Mouse (Mus musculus) forebrain, embryonic 14.5 days (tissue): Measurements from ENCODE around the gene Dll4. TPM values are rescaled to one million over a fixed set of nuclear protein-coding genes. Genes with fewer than 3 reads are reported as not detected.
A peak's percentile ranks its signal among the peaks of the same experiment; 100 is the strongest.

Source experiments
- ATAC-seq: fragments of 200-750 bp; cut with Nextera tagmentation; 2 replicates; pipeline ENCODE4 v1.8.0; 2017; ENCODE audit warnings: mild to moderate bottlenecking, moderate library complexity
- DNase-seq: peaks from one replicate; pipeline ENCODE4 v3.0.0-alpha.2; 2015; ENCODE audit warnings: low spot score
- H3K27ac ChIP-seq: fragments of 300-500 bp; sonication (generic); 2 replicates; pipeline ENCODE4 v1.5.1; 2014; ENCODE audit warnings: low read depth, mild to moderate bottlenecking, control low read depth, low read length, moderate library complexity
- H3K27me3 ChIP-seq: fragments of 300-500 bp; sonication (generic); replicated peaks from 2 replicates; pipeline ENCODE4 v1.6.1; 2014; ENCODE audit warnings: low read length, control low read depth, mixed read lengths; ENCODE audit not compliant: control insufficient read depth, insufficient read depth
- H3K36me3 ChIP-seq: fragments of 300-500 bp; sonication (generic); 2 replicates; pipeline ENCODE4 v1.6.1; 2014; ENCODE audit warnings: low read length, control low read depth; ENCODE audit not compliant: control insufficient read depth, insufficient read depth
- H3K4me1 ChIP-seq: fragments of 300-500 bp; sonication (generic); 2 replicates; pipeline ENCODE4 v1.6.1; 2014; ENCODE audit warnings: antibody characterized with exemption, low read length, control low read depth; ENCODE audit not compliant: control insufficient read depth, insufficient read depth
- H3K4me2 ChIP-seq: fragments of 300-500 bp; sonication (generic); 2 replicates; pipeline ENCODE4 v1.6.1; 2014; ENCODE audit warnings: mild to moderate bottlenecking, control low read depth, low read length
- H3K4me3 ChIP-seq: fragments of 300-500 bp; sonication (generic); 2 replicates; pipeline ENCODE4 v1.5.1; 2014; ENCODE audit warnings: low read depth, low read length, control low read depth
- H3K9ac ChIP-seq: fragments of 300-500 bp; sonication (generic); 2 replicates; pipeline ENCODE4 v1.6.1; 2014; ENCODE audit warnings: mild to moderate bottlenecking, low read length, control low read depth, moderate library complexity
- H3K9me3 ChIP-seq: fragments of 300-500 bp; sonication (generic); replicated peaks from 2 replicates; pipeline ENCODE4 v1.6.1; 2016; ENCODE audit warnings: low read length, control low read depth, mixed read lengths; ENCODE audit not compliant: control insufficient read depth
- WGBS: fragments of 180-500 bp; shearing (Covaris S2); extraction: QIAGEN DNeasy Blood & Tissue Kit; methylation state at CpG from one replicate; pipeline ENCODE4 v1.1.7; 2014; 5-methylcytosine and 5-hydroxymethylcytosine counted together
- polyA plus RNA-seq: library from polyadenylated mRNA; unstranded; fragments of >200 nt; fragmentation: Nextera tagmentation; extraction: Ambion mirVana; gene quantifications from 2 replicates; pipeline ENCODE4 v1.2.1, GENCODE M21; 2014

Dll4 gene
- polyA plus RNA-seq, 1 experiment from 2014 or later, result 2.9 TPM

DNA sequence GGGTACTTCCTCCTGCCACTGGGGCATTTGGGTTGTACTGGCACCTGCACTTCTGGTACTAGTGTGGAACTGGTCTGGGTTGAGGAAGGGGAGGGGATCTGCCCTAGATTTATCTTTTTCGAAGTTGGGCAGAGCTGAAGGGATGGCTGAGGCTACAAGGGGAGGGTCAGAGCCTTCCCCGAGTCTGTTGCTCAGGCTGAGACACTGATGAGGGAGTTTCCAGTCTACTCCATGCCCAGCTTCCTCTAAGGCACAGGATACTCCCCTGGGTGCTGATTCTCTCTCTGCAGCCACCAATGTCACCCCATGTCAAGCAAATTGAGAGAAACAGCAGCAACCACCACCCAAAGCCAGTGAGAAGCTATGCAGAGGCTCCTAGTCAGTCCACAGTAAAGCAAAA is 10.4 kb downstream of the Dll4 start:
- ATAC-seq (no peak), DNase-seq (no peak)
- Histone ChIP-seq H3K4me1 (peaks cover 3% of the 10 kb centered on the region; the same call in 1 of the 2 replicates), H3K4me3 (no peak overlapping the region), H3K9me3 (no peaks in the 10 kb centered on the region), H3K36me3 (no peaks in the 10 kb centered on the region), H3K27ac (no peak overlapping the region), H3K9ac (no peak overlapping the region), H3K27me3 (peaks cover 12% of the 10 kb centered on the region), H3K4me2 (no peak overlapping the region)
- 76% methylated on average over 2 of the region's 2 CpGs for WGBS

DNA sequence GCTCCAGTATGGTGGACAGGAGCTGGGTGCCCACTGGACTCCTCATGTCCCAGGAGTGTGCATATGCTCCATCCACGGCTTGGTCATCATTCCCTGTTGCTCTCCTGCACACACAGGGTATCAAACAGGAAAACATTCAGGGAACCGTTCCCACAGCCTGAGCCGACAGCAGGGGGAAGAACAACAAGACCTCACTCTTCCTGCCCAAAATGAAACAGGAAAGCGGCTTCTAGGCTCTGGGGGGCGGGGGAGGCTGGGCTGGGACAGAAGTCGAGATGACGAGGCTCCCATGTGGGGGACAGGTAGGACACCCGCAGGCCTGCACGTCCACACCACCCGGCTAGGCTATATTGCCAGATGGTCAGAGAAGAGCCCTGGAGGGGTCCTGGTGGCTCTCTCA is 10.9 kb downstream of the Dll4 start:
- no peaks in the 10 kb centered on the region for H3K36me3 ChIP-seq
- H3K27ac ChIP-seq, result no peak overlapping the region
- peaks cover 3% of the 10 kb centered on the region; the same call in 1 of the 2 replicates for H3K4me1 ChIP-seq
- H3K9ac ChIP-seq, result no peak overlapping the region
- no peak for DNase-seq
- no peak for ATAC-seq
- no peak overlapping the region for H3K4me2 ChIP-seq
- no peaks in the 10 kb centered on the region for H3K9me3 ChIP-seq
- peaks cover 11% of the 10 kb centered on the region for H3K27me3 ChIP-seq
- 82% methylated on average over 10 of the region's 10 CpGs for WGBS
- no peak overlapping the region for H3K4me3 ChIP-seq

DNA sequence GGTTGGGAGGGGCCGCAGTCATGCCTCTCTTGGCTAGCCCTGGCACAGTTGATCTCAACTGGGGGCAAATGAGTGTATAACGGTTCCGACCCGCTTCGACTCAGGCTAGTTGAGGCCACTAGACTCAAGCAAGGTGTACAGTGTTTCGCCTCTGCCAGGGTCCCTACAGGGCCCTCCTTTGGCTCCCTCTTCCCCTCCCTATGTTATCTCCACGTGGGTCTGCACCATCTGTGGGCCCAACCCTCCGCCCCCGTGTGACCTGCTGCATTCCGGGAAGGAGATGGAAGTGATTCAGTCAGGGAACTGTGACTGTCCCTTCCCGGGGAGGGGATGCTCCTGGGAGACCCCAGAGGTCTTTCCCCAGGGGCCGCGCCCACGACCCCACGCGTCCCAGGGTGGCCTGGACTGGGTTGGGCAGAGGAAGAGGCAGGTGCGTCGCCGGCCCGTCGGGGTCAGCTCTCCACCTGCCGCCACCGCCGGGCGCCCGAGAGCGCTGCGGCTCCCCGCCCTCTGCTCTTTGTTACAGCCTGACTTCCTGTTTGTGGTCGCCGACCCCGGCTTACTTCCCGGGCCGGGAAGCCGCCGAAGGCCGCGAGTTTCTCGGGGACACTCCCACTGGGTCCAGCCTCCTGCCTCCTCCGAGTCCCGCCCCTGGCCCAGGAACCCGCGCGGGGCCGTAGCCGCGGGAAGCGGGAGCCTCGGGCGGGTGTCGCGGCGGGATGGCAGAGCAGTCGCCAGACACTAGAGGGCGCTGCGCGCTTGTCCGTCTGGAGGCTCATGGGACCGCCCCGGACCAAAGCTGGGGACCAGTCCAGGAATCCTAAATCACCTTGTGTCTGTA is 12.1 kb downstream of the Dll4 start:
- WGBS, result 8% methylated on average over 59 of the region's 60 CpGs
- H3K9me3 ChIP-seq, result no peaks in the 10 kb centered on the region
- peaks cover 3% of the 10 kb centered on the region for H3K27me3 ChIP-seq
- H3K4me2 ChIP-seq, result peak overlapping the region; percentile 79
- H3K36me3 ChIP-seq, result no peaks in the 10 kb centered on the region
- peak overlapping the region; percentile 82 for H3K9ac ChIP-seq
- DNase-seq (peak; percentile 88), ATAC-seq (peak; percentile 89)
- H3K4me3 ChIP-seq, result peak overlapping the region; percentile 54
- peak overlapping the region; percentile 52 for H3K27ac ChIP-seq
- H3K4me1 ChIP-seq, result peaks cover 3% of the 10 kb centered on the region; the same call in 1 of the 2 replicates

GRCm38 (mm10) chr2:119344537-119345138 is 19.1 kb downstream of the Dll4 start:
- Histone ChIP-seq H3K9me3 (no peaks in the 10 kb centered on the region), H3K4me3 (no peak overlapping the region), H3K4me2 (no peak overlapping the region), H3K4me1 (no peaks in the 10 kb centered on the region), H3K36me3 (no peaks in the 10 kb centered on the region), H3K9ac (no peak overlapping the region), H3K27ac (no peak overlapping the region), H3K27me3 (0 out of 2 replicates have a peak, but pooled peaks cover 3% of the 10 kb centered on the region)
- no peak for DNase-seq
- 53% methylated on average over 6 of the region's 6 CpGs for whole genome bisulfite sequencing
- ATAC-seq, result no peak

DNA sequence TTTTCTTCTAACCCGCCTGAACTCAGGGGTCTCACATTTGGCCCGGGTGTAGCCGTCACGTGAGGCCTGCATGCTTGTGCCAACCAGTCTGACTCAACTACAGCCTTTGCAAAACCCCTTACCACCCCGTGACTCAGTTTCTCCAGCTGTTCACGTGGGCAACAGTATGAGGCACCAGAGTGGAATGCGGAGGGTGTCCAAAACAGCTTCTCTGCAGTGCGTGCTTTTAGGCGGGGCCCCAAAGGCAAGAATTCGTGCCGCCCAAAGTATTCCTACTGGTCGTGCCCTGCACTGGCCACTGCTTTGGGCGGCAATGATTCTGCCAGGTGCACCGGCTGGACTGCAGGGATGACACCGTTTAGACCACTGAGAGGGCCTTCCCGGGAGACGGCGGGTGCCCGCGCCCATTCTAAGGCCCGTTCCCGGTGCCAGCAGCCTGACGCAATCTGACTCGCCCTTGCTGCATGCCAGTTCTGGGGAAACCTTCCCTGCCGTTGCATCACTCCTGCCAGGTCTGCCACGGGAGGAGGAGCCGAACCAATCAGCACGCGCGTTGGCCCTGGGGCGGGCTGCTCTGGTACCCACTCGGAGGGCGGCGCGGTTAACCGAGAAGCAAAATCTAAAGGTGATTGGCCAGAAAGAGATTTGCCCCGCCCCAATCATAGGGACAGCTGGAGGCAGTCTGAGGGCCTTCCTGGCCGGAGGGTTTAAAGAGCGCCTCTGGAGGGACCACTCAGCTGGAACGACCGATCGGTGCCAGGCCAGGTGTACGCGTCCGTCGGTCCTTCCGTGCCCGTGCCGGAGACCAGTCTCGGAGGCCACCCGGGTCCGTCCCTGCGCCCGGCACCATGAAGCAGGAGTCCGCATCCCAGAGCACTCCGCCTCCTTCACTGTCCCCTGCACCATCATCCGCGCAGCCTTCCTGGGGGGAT is 25.2 kb downstream of the Dll4 start, which contains the start of gene Chac1:
TSS of gene Chac1 (plus strand) at position 675 of the 932 bp plus-strand sequence.
- 5% methylated on average over 58 of the region's 58 CpGs for WGBS
- H3K27me3 ChIP-seq, result 0 out of 2 replicates have a peak, but pooled peaks cover 4% of the 10 kb centered on the region
- H3K4me3 ChIP-seq, result peak within 1 kb of the TSS; percentile 55
- H3K27ac ChIP-seq, result no peak within 1 kb of the TSS
- no peaks in the 10 kb centered on the region for H3K9me3 ChIP-seq
- ATAC-seq, result peak; percentile 99
- peak; percentile 94 for DNase-seq
- peak within 1 kb of the TSS; percentile 68 for H3K9ac ChIP-seq
- no peaks in the 10 kb centered on the region for H3K36me3 ChIP-seq
- H3K4me1 ChIP-seq, result no peaks in the 10 kb centered on the region
- peak within 1 kb of the TSS; percentile 85 for H3K4me2 ChIP-seq

GRCm38 (mm10) chr2:119353707-119354106 is 28.1 kb downstream of the Dll4 start:
- Histone ChIP-seq H3K27me3 (0 out of 2 replicates have a peak, but pooled peaks cover 4% of the 10 kb centered on the region), H3K4me3 (no peak overlapping the region), H3K27ac (no peak overlapping the region), H3K4me2 (no peak overlapping the region), H3K9ac (no peak overlapping the region), H3K4me1 (no peaks in the 10 kb centered on the region), H3K9me3 (no peaks in the 10 kb centered on the region), H3K36me3 (no peaks in the 10 kb centered on the region)
- 89% methylated on average over 8 of the region's 8 CpGs for WGBS
- ATAC-seq, result no peak
- DNase-seq, result no peak

DNA sequence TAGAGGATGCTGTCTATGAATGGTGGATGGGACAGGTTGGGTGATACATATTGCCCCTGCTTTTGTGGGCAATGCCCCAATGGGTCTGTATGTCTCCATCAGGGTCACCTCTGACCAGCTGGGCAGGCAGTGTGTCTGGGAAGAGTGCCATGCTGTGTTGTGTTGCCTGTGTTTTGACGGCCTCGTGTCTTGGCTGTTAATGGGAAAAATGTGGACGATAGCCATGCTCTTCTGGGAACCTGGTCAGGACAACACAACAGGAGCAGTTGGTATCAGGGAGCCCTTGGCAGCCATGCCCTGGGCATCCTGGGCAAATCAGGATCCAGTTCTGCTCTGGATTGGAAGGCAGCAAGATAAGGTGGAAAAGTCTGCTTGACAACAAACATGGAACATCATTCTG is 29.5 kb downstream of the Dll4 start:
- 92% methylated on average over 3 of the region's 3 CpGs for WGBS
- no peaks in the 10 kb centered on the region for H3K36me3 ChIP-seq
- H3K27me3 ChIP-seq, result 0 out of 2 replicates have a peak, but pooled peaks cover 3% of the 10 kb centered on the region
- H3K9me3 ChIP-seq, result no peaks in the 10 kb centered on the region
- no peaks in the 10 kb centered on the region for H3K4me1 ChIP-seq
- ATAC-seq (no peak), DNase-seq (no peak)
- H3K9ac ChIP-seq, result no peak overlapping the region
- no peak overlapping the region for H3K27ac ChIP-seq
- H3K4me3 ChIP-seq, result no peak overlapping the region
- H3K4me2 ChIP-seq, result no peak overlapping the region

- Histone ChIP-seq H3K4me2 (no peak overlapping the region), H3K36me3 (no peaks in the 10 kb centered on the region), H3K9ac (no peak overlapping the region), H3K4me3 (no peak overlapping the region), H3K4me1 (no peaks in the 10 kb centered on the region), H3K27ac (no peak overlapping the region), H3K9me3 (no peaks in the 10 kb centered on the region), H3K27me3 (no peaks in the 10 kb centered on the region)
- DNase-seq, result no peak
- no peak for ATAC-seq
- 22% methylated on average over 7 of the region's 7 CpGs for WGBS
Measured at GRCm38 (mm10) chr2:119355651-119356050, 30.1 kb downstream of the Dll4 start.
